ENCODE assay signal across 14 mouse cellular contexts in genomic region chr12:49400036-49400852, GRCm38 (mm10). TPM values are rescaled to one million over a fixed set of nuclear protein-coding genes. Genes with fewer than 3 reads are reported as not detected.
DNase-seq lines count a peak whose midpoint lies in the region; ATAC-seq lines count a peak whose summit lies in the region.
"Had no signal": no experiment of that assay in that cellular context is flagged by ENCODE, and none has a peak within 500 bp of the region (broad histone marks: within the 10 kb centered on the region; RNA-seq: fewer than 3 reads in every experiment).

No protein-coding gene starts in this region.

- H3K9ac ChIP-seq in heart, embryonic 13.5 days, result no peak overlapping the region
- H3K9ac ChIP-seq in hindbrain, embryonic 15.5 days, result no peak overlapping the region
- H3K9ac ChIP-seq: limb, embryonic 12.5 days had no signal

- WGBS in heart, embryonic 13.5 days, result 4% methylated on average over 9 of the region's 9 CpGs
- WGBS in heart, embryonic 10.5 days, result 5% methylated on average over 9 of the region's 9 CpGs
- 3% methylated on average over 9 of the region's 9 CpGs for whole genome bisulfite sequencing in hindbrain, embryonic 15.5 days

- no peak overlapping the region for H3K27ac ChIP-seq in heart, embryonic 13.5 days (replicated peaks)
- H3K27ac ChIP-seq in heart, embryonic 10.5 days, result no peak overlapping the region
- H3K27ac ChIP-seq in hindbrain, embryonic 15.5 days (replicated peaks), result no peak overlapping the region
- H3K27ac ChIP-seq: limb, embryonic 12.5 days had no signal

- peaks cover 11% of the 10 kb centered on the region for H3K4me1 ChIP-seq in heart, embryonic 13.5 days
- H3K4me1 ChIP-seq in heart, embryonic 10.5 days, result no peaks in the 10 kb centered on the region; the same call in 1 of the 2 replicates
- peaks cover 10% of the 10 kb centered on the region for H3K4me1 ChIP-seq in hindbrain, embryonic 15.5 days (replicated peaks)

- no peaks in the 10 kb centered on the region for H3K9me3 ChIP-seq in heart, embryonic 13.5 days
- H3K9me3 ChIP-seq in heart, embryonic 10.5 days, result no peaks in the 10 kb centered on the region
- no peaks in the 10 kb centered on the region for H3K9me3 ChIP-seq in hindbrain, embryonic 15.5 days
- H3K9me3 ChIP-seq: limb, embryonic 12.5 days had no signal

- H3K4me3 ChIP-seq in heart, embryonic 13.5 days, result peak overlapping the region; percentile 54
- no peak overlapping the region for H3K4me3 ChIP-seq in heart, embryonic 10.5 days
- H3K4me3 ChIP-seq in hindbrain, embryonic 15.5 days, result peak overlapping the region; percentile 38

- no peaks in the 10 kb centered on the region for H3K36me3 ChIP-seq in heart, embryonic 13.5 days
- H3K36me3 ChIP-seq in heart, embryonic 10.5 days, result no peaks in the 10 kb centered on the region
- no peaks in the 10 kb centered on the region for H3K36me3 ChIP-seq in hindbrain, embryonic 15.5 days
- H3K36me3 ChIP-seq: limb, embryonic 12.5 days had no signal

- peak overlapping the region; percentile 78 for H3K4me2 ChIP-seq in heart, embryonic 13.5 days
- H3K4me2 ChIP-seq in hindbrain, embryonic 15.5 days, result peak overlapping the region; percentile 75

- H3K27me3 ChIP-seq in heart, embryonic 13.5 days (replicated peaks), result peaks cover 82% of the 10 kb centered on the region
- peaks cover 83% of the 10 kb centered on the region for H3K27me3 ChIP-seq in heart, embryonic 10.5 days (ENCODE audit: insufficient read depth, poor library complexity, severe bottlenecking)
- H3K27me3 ChIP-seq in hindbrain, embryonic 15.5 days, result peaks cover 72% of the 10 kb centered on the region

- no peak for ATAC-seq in heart, embryonic 13.5 days (ENCODE audit: extremely low read depth, insufficient number of reproducible peaks, low FRiP score, low TSS enrichment)
- no peak for ATAC-seq in hindbrain, embryonic 15.5 days (ENCODE audit: low FRiP score, low read depth)
- no peak for ATAC-seq in inflammation-experienced regulatory T-cells, adult 6 months
- ATAC-seq: Patski had no signal

- no peak for DNase-seq in heart, embryonic 10.5 days (ENCODE audit: low spot score)
- DNase-seq in right cerebral cortex, postnatal 10 days (ENCODE audit: low spot score in 2 of 2), result peak; percentile 35 to 43
- no peak for DNase-seq in right cerebral cortex, postnatal 36 days (ENCODE audit: low spot score in 2 of 2)
- no peak for DNase-seq in adrenal gland, adult 8-10 months
- no peak for DNase-seq in thymus, postnatal 14 days
- DNase-seq: kidney, adult 9 months; lung, postnatal 10 days had no signal

RNA-seq across cellular contexts. Expression of gene Gm43517, which starts 15.3 kb away (rescaled TPM):
- polyA plus RNA-seq in heart, embryonic 13.5 days (2015; fragmentation: Nextera tagmentation; extraction: Ambion mirVana), result not detected in 2 replicates
- not detected in 2 replicates for polyA plus RNA-seq in heart, embryonic 10.5 days (2016; fragmentation: Nextera tagmentation; extraction: Ambion mirVana)
- not detected in 2 replicates for polyA plus RNA-seq in hindbrain, embryonic 15.5 days (2015; fragmentation: Nextera tagmentation; extraction: Ambion mirVana)
- not detected for polyA plus RNA-seq in inflammation-experienced regulatory T-cells, adult 6 months (2017; shearing (Covaris generic))
- total RNA-seq in adrenal gland, adult 8-10 months (2022), result not detected
- polyA plus RNA-seq: gonadal fat pad, adult 2 months; limb, embryonic 12.5 days; Patski; spleen, adult 2 months had no signal

RNA-seq across cellular contexts. Expression of gene Foxg1, which starts 17.8 kb away (rescaled TPM):
- 0.12 TPM in 1 of 2 replicates, not detected in the other for polyA plus RNA-seq in heart, embryonic 13.5 days (2015; fragmentation: Nextera tagmentation; extraction: Ambion mirVana)
- 0.79 TPM in 1 of 2 replicates, not detected in the other for polyA plus RNA-seq in heart, embryonic 10.5 days (2016; fragmentation: Nextera tagmentation; extraction: Ambion mirVana)
- polyA plus RNA-seq in hindbrain, embryonic 15.5 days (2015; fragmentation: Nextera tagmentation; extraction: Ambion mirVana), result 0.88 TPM in 1 of 2 replicates, not detected in the other
- polyA plus RNA-seq in inflammation-experienced regulatory T-cells, adult 6 months (2017; shearing (Covaris generic)), result not detected
- not detected for total RNA-seq in adrenal gland, adult 8-10 months (2022)
- polyA plus RNA-seq: gonadal fat pad, adult 2 months; limb, embryonic 12.5 days; Patski; spleen, adult 2 months had no signal

Comparison
In these comparisons a context has a peak if more than half of its experiments do, and no peak if none do; other contexts are left out.
1. DNase-seq: peak in right cerebral cortex, postnatal 10 days (2 of 2); none in heart, embryonic 10.5 days (single experiment), right cerebral cortex, postnatal 36 days (0 of 2), adrenal gland, adult 8-10 months (single experiment) and thymus, postnatal 14 days (single experiment).